Mouse (Mus musculus): ENCODE results near the gene Hddc3.

Hddc3 gene

DNA sequence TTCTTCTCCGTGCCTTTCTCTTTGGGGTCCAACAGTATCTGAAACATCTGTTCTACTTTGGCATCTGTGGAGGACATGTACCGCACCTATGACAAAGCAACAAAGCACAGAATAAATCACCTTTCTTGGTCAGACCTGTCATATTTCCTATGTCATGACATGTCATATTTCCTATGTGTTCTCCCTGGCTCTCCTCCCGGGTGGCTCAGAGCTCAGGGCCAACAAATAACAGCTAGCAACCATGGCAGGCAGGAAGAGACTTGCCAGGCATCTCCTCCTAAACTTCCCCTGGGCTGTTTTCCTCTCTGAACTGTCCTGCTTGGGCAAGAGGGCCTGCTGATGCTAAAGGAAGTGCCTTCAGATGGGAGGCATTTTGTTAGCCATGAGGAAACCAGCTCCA lies 6.0 kb upstream of the Hddc3 start:
- no peak for DNase-seq

DNA sequence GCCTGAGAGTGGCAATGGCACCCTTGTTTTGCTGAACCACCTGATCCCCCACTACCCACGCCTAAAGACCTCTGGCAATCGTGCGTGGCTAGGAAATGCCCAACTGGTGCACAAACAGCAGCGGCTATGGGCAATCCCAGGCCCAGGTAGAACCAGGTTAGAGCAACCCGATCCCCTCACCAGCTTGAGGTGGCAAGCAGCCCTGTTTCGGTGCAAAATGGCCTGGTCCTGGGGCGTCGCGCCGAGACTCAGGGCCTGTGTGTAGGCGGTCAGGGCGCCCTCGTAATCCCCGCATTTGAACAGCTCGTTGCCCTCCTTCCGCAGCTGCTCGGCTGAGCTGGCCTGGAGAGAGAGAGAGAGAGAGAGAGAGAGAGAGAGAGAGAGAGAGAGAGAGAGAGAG lies 3.5 kb upstream of the Hddc3 start:
- DNase-seq = peak; percentile 43

DNA sequence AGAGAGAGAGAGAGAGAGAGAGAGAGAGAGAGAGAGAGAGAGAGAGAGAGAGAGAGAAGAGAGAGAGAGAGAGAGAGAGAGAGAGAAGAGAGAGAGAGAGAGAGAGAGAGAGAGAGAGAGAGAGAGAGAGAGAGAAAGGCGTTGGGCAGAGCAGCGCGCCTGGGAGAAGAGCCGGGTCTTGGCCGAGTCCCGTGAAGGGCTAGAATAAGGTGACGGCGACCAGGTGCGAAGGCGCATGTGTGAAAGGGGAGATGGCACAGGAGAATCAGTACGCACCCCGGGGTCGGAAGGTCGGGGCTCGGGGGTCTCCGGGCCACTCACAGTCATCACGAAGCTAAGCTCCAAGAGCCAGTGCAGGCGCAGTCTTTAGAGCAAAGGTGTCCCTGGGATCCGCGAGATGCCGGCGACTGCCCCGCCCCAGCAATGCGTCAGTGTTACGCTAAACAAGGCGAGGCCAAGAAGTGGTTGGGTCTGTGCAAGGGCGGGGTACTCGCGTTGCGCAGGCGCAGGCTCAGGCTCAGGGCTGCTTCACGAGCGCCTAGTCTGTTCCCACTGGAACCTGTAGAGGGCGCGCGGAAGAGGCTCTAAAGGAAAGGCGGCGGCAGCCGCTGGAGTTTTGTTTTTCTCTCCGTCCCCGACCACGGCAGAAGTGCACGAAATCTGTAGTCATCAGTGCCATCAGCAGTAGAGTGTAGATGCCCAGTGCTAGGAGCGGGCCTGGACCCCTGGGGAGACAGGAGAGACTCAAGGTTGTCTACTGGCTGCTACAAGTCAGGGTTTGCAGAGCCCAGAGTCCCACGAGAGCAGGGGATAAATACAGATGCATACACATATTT lies 2.9 kb upstream of the Hddc3 start:
- DNase-seq = peak; percentile 99

DNA sequence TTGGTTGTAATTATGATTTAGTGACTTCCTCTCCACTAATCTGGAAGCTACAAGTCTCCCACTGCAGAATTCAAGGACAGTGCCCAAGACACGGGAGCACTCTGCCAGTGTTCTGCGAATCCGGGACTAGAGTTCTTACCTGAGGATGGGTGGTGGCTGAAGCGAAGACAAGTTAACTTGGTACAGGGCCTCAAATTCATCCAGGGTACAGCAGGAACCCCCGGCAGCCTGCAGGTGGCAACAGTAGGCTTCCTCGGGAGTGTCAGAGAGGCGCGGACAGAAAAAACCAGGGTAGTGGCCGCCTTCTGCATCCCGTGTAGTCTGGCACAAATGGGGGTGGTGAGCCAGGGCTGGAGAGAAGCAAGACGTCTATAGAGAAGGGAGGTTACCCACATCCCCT lies 2.1 kb upstream of the Hddc3 start, which contains the start of gene Unc45a:
Unc45a (minus strand) TSS at position 213 of the 400 bp plus-strand sequence.
- peak; percentile 89 for DNase-seq

DNA sequence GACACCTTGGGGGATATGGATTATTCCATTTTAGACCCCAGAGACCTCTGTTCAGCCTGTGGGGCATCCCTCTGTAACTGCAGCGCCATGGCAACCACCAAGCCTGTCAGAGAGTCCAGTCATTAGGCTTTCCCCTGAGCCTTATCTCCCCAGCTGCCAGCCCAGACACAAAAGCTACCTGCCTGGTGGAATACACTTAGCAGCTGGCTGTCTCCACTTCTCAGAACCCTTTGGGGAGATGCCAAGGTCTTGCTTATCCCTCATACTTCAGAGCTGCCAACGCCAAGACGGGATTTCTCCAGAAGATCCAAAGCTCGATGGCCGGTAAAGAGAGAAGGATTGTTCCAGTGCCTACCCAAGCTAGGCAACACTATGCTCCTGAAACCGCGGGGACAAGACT lies 1.1 kb upstream of the Hddc3 start:
- no peak for DNase-seq

DNA sequence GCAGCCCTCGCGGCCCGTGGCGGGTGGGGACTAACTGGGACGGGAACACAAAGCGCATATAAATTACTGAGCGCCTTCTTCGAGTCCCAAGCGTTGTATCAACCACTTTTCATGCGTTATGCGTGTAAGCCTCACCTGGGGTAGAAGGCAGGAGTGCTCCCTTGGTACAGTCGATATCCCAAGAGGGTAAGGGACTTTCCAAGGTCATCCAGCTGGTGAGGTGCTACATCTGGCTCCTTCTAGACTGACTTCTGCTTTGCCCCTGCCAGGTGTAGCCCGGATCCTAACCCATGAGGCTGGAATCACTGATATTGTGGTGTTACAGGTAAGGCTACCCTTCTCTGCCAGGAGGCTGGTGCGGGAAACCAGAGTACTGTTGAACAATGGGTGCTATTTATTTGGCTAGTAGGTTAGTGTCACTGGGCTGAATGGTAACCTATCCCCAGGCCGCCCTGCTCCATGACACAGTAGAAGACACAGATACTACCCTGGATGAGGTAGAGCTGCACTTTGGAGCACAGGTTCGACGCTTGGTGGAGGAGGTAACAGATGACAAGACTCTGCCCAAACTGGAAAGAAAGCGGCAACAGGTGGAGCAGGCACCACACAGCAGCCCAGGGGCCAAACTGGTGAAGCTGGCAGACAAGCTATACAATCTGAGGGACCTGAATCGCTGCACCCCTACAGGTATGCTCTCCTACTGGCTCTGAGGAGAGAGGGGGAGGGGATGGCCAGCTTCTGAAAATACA lies 540 bp downstream of the Hddc3 start:
- DNase-seq = no peak

- no peak for DNase-seq
Measured at GRCm38 (mm10) chr7:80346173-80346572, 3.3 kb downstream of the Hddc3 start.

GRCm38 (mm10) chr7:80346830-80347229 lies 3.9 kb downstream of the Hddc3 start:
- DNase-seq = peak; percentile 52

GRCm38 (mm10) chr7:80347670-80348586 lies 5.0 kb downstream of the Hddc3 start:
- DNase-seq = peak; percentile 48

GRCm38 (mm10) chr7:80350808-80351207 lies 7.9 kb downstream of the Hddc3 start:
- DNase-seq = no peak

DNA sequence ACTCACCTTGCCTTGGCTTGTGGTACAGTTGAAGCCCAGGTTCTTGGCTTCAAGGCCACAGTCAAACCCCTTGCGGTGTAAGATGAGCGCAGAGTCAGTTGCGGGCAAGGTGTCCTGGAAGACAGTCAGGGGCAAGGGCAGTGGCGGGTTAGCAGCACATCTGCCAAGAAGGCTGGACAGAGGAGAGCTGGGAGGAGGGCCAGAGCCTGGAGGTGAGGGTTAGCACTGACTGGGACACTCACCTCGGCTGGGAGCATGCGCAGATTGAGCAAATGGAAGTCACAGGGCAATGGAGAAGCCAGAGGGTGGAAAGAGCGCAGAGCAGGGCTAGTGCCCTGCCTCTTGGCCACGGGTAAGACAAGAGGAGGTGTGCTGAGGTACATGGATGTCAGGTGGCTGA lies 10.0 kb downstream of the Hddc3 start:
- DNase-seq = no peak

GRCm38 (mm10) chr7:80356351-80356750 lies 13.4 kb downstream of the Hddc3 start:
- DNase-seq = no peak

- no peak for DNase-seq
Measured at GRCm38 (mm10) chr7:80357156-80357555, 14.3 kb downstream of the Hddc3 start.

- no peak for DNase-seq
Measured at GRCm38 (mm10) chr7:80358039-80358438, 15.1 kb downstream of the Hddc3 start.

DNA sequence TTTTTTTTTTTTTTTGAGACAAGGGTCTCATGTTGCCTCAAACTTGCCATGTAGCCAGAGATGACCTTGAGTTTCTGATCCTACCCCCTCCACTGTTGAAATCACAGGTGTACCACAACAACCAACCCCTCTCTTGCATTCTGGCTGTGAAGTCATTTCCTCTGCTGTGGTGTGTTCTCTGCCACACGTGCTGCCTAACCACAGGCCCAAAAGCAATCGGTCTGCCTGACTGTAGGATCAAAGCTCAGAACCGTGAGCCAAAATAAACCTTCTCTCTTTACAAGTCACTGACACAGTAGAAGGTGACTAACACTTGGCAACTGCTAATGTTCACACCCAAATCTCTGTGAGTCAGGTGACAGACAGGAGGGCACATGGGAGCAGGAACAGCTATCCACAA lies 17.5 kb downstream of the Hddc3 start:
- DNase-seq = no peak

GRCm38 (mm10) chr7:80365759-80366158 lies 22.9 kb downstream of the Hddc3 start:
- DNase-seq = peak; percentile 51

- DNase-seq = no peak
Measured at GRCm38 (mm10) chr7:80367232-80367631, 24.3 kb downstream of the Hddc3 start.

DNA sequence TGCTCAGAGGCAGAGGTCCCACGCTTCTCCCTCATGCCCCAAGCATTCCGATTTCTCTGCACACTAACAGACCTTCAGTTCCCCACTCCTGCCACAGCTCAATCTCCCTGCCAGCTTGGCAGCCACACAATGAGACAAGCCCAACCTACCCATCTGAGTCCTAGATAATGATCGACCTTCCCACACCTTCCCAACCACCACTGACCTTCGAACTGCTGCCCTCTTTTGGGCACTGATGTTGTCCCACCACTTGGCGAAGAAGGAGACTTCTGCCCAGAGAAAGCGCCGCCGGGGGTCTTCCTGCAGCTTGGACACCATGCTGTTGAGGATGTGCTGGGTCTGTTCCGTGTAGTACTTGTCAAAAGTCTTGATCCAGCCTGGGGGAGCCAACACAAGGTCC lies 25.1 kb downstream of the Hddc3 start:
- DNase-seq = no peak

GRCm38 (mm10) chr7:80368635-80369421 lies 25.9 kb downstream of the Hddc3 start:
- DNase-seq = no peak

GRCm38 (mm10) chr7:80369461-80369860 lies 26.6 kb downstream of the Hddc3 start:
- DNase-seq = no peak

DNA sequence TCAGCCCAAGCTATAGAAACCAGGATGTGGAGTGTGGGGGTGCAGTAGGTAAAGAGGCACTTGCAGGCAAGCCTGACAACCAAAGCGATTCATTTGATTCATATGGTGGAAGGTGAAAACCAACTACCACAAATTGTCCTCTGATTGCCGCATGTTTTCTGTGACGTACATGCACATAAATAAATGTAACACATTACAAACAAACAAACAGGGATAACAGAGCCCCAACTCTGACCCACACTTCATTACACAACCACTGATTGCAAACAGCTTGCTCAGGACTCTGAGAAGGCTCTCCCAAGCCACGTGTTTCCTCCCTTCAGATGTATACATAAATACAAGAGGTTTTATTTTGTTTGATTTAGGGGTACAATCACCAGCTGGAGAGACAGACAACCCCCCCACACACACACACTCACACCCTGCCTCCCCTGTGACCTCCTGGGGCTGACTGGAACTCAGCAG lies 27.1 kb downstream of the Hddc3 start:
- no peak for DNase-seq

DNA sequence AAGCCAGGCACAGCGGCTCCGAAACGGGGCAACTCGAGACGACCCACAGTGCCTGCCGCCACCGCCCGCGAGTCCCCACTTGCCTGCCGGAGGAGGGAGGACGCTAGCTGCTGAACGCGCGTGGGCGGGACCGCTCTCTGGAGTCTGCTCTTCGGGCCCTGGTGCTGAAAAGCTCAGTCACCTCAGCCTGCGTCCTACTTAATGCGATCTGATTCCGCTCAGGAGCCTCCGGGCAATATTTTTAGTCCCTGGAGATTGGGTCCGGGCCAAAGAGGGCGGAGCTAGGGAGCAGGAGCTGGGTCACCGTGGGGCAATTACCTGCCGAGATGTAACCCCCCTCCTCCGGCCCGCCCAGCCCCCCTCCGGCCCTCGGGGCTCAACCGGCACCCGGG lies 27.7 kb downstream of the Hddc3 start:
- DNase-seq = peak; percentile 82

Data from lung, postnatal 10 days (tissue).